Mouse (Mus musculus) lung, embryonic 14.5 days (tissue): ENCODE measurements around the gene Cdyl2. TPM values are rescaled to one million over a fixed set of nuclear protein-coding genes. Genes with fewer than 3 reads are reported as not detected.

Source experiments
- ATAC-seq: fragments of 200-750 bp; cut with Nextera tagmentation; 2 replicates; pipeline ENCODE4 v1.8.0; 2017; ENCODE audit warnings: mild to moderate bottlenecking, moderate TSS enrichment, moderate library complexity; ENCODE audit not compliant: insufficient read depth
- DNase-seq: peaks from one replicate; pipeline ENCODE4 v3.0.0-alpha.2; 2015
- H3K27ac ChIP-seq: fragments of 300-500 bp; sonication (generic); 2 replicates; pipeline ENCODE4 v1.5.1; 2014; ENCODE audit warnings: low read depth, mild to moderate bottlenecking, moderate library complexity
- H3K27me3 ChIP-seq: fragments of 300-500 bp; sonication (generic); 2 replicates; pipeline ENCODE4 v1.6.1; 2014; ENCODE audit warnings: low read length, control low read depth; ENCODE audit not compliant: insufficient read depth
- H3K36me3 ChIP-seq: fragments of 300-500 bp; sonication (generic); 2 replicates; pipeline ENCODE4 v1.6.1; 2014; ENCODE audit warnings: control low read depth; ENCODE audit not compliant: insufficient read depth
- H3K4me1 ChIP-seq: fragments of 300-500 bp; sonication (generic); 2 replicates; pipeline ENCODE4 v1.6.1; 2014; ENCODE audit warnings: antibody characterized with exemption, control low read depth; ENCODE audit not compliant: insufficient read depth
- H3K4me2 ChIP-seq: fragments of 300-500 bp; sonication (generic); 2 replicates; pipeline ENCODE4 v1.6.1; 2014; ENCODE audit warnings: mild to moderate bottlenecking
- H3K4me3 ChIP-seq: fragments of 300-500 bp; sonication (generic); 2 replicates; pipeline ENCODE4 v1.5.1; 2014; ENCODE audit warnings: low read depth, low read length
- H3K9ac ChIP-seq: fragments of 300-500 bp; sonication (generic); 2 replicates; pipeline ENCODE4 v1.6.1; 2014
- H3K9me3 ChIP-seq: fragments of 300-500 bp; sonication (generic); 2 replicates; pipeline ENCODE4 v1.6.1; 2016; ENCODE audit warnings: low read depth, low read length, control low read depth
- CTCF ChIP-seq: IDR thresholded peaks from 2 replicates; pipeline ENCODE4 v1.5.1; 2016; ENCODE audit warnings: antibody characterized with exemption, low read depth
- WGBS: fragments of 180-500 bp; shearing (Covaris S2); extraction: QIAGEN DNeasy Blood & Tissue Kit; methylation state at CpG from one replicate; pipeline ENCODE4 v1.1.7; 2014; 5-methylcytosine and 5-hydroxymethylcytosine counted together
- polyA plus RNA-seq: library from polyadenylated mRNA; unstranded; fragments of >200 nt; fragmentation: Nextera tagmentation; extraction: Ambion mirVana; gene quantifications from 2 replicates; pipeline ENCODE4 v1.2.1, GENCODE M21; 2014

Gene Cdyl2
- polyA plus RNA-seq, 1 experiment from 2014 or later = 8.7 TPM

DNA sequence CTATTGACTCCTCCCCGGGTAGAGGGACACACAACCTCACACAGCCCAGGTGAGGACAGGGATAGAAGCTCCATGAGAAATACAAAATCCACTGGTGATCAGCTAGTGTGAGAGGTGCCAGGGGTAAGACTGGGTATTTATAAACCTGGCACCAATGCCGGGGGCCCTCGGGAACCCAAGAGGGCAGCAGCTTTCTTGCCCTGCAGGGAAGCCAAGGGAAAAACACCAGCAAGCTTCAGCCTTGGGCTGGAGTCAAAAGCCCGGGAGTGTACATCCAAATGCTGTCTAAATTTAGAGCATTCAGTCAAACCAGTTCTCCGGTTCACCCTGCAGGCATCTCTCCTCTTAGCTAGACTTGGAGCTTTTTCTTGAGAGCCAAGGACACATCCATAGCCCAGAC is 189.9 kb downstream of the Cdyl2 start:
- H3K4me2 ChIP-seq = no peak overlapping the region
- H3K36me3 ChIP-seq = no peaks in the 10 kb centered on the region
- 83% methylated on average over 5 of the region's 5 CpGs for WGBS
- H3K9me3 ChIP-seq = no peaks in the 10 kb centered on the region
- no peak for TF ChIP-seq CTCF
- H3K9ac ChIP-seq = no peak overlapping the region
- ATAC-seq = no peak
- no peak overlapping the region for H3K4me3 ChIP-seq
- no peak for DNase-seq
- H3K27me3 ChIP-seq = no peaks in the 10 kb centered on the region
- no peak overlapping the region for H3K27ac ChIP-seq
- no peaks in the 10 kb centered on the region for H3K4me1 ChIP-seq

- no peak overlapping the region for H3K4me2 ChIP-seq
- DNase-seq (no peak), ATAC-seq (no peak)
- no peaks in the 10 kb centered on the region for H3K9me3 ChIP-seq
- H3K4me1 ChIP-seq = no peaks in the 10 kb centered on the region
- no peaks in the 10 kb centered on the region for H3K36me3 ChIP-seq
- no peak overlapping the region for H3K9ac ChIP-seq
- H3K27ac ChIP-seq = no peak overlapping the region
- 75% methylated on average over 1 of the region's 1 CpGs for WGBS
- no peak for TF ChIP-seq CTCF
- H3K4me3 ChIP-seq = no peak overlapping the region
- no peaks in the 10 kb centered on the region for H3K27me3 ChIP-seq
Measured at GRCm38 (mm10) chr8:116540136-116540535, 192.7 kb downstream of the Cdyl2 start.

- Histone ChIP-seq H3K4me1 (no peaks in the 10 kb centered on the region), H3K4me3 (no peak overlapping the region), H3K27me3 (no peaks in the 10 kb centered on the region), H3K9me3 (no peaks in the 10 kb centered on the region), H3K4me2 (no peak overlapping the region), H3K36me3 (no peaks in the 10 kb centered on the region), H3K9ac (no peak overlapping the region), H3K27ac (no peak overlapping the region)
- no peak for ATAC-seq
- DNase-seq = no peak
- 23% methylated on average over 7 of the region's 7 CpGs for WGBS
- TF ChIP-seq CTCF = no peak
Measured at GRCm38 (mm10) chr8:116538763-116539162, 194.0 kb downstream of the Cdyl2 start.

DNA sequence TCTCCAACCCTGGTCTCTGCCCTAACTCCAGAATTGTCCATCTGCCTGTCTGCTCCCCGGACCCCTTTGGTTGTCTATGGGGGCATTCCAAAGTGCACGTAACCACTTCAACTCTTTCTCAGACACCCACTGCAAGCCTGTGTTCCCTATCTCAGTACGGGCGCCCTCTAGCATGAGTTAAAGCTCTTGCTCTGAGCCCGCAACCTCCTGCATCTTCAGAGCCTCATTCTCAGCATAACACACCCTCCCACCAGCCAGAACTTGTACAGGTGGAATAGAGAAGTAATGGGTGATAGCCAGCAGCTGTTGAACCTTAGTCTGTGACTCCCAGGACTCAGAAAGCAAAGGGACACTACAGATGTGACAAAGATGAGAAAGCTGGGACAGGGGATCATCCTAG is 196.0 kb downstream of the Cdyl2 start:
- no peak overlapping the region for H3K4me3 ChIP-seq
- H3K36me3 ChIP-seq = no peaks in the 10 kb centered on the region
- H3K4me1 ChIP-seq = no peaks in the 10 kb centered on the region
- no peak overlapping the region for H3K4me2 ChIP-seq
- no peaks in the 10 kb centered on the region for H3K27me3 ChIP-seq
- WGBS = 78% methylated on average over 5 of the region's 5 CpGs
- no peak for TF ChIP-seq CTCF
- no peak for ATAC-seq
- H3K27ac ChIP-seq = no peak overlapping the region
- DNase-seq = no peak
- no peak overlapping the region for H3K9ac ChIP-seq
- H3K9me3 ChIP-seq = no peaks in the 10 kb centered on the region

DNA sequence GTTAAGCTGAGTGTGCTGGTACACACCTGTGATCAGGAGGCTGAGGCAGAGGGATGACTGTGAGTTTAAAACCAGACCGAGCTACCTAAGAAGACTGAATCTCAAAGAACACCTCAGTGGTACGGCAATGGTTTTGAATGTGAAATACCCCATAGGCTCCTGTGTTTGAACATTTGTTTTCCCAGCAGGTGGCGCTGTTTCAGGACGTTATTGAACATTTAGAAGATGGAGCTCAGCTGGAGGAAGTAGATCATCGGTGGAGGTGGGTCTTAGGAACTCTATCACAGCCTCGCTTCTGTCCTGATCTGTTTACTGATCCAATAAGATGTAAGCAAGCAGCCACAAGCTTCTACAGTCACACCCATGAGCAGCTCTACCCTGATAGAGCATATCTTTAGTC is 199.7 kb downstream of the Cdyl2 start:
- TF ChIP-seq CTCF = peak; percentile 27; the same call in 1 of the 2 replicates
- no peaks in the 10 kb centered on the region for H3K4me1 ChIP-seq
- no peak overlapping the region for H3K27ac ChIP-seq
- H3K9me3 ChIP-seq = no peaks in the 10 kb centered on the region
- no peak for ATAC-seq
- no peak for DNase-seq
- no peak overlapping the region for H3K9ac ChIP-seq
- H3K4me3 ChIP-seq = no peak overlapping the region
- no peaks in the 10 kb centered on the region for H3K27me3 ChIP-seq
- H3K4me2 ChIP-seq = no peak overlapping the region
- no peaks in the 10 kb centered on the region for H3K36me3 ChIP-seq
- 74% methylated on average over 6 of the region's 6 CpGs for WGBS

DNA sequence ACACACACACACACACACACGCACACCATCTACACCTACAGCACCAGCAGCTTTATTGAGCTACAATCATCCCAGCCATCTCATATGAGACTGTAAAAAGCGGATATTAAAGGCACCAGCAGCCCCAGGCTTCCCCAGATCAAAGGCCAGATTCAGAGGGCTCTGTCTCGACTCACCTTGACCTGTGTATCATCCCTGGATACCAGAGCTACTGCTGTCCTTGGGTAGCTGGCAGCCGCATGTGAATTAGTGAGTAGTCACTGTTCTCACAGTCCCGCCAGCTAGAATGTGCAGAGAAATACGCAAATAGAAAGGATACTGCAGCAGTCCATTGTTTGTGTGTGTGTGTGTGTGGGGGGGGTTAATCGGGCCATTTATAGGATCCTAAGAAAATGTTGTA is 204.1 kb downstream of the Cdyl2 start:
- no peak overlapping the region for H3K27ac ChIP-seq
- 74% methylated on average over 7 of the region's 7 CpGs for WGBS
- no peak for TF ChIP-seq CTCF
- H3K36me3 ChIP-seq = no peaks in the 10 kb centered on the region
- H3K9ac ChIP-seq = no peak overlapping the region
- H3K27me3 ChIP-seq = no peaks in the 10 kb centered on the region
- H3K4me1 ChIP-seq = no peaks in the 10 kb centered on the region
- no peak for ATAC-seq
- no peak overlapping the region for H3K4me3 ChIP-seq
- no peak overlapping the region for H3K4me2 ChIP-seq
- H3K9me3 ChIP-seq = no peaks in the 10 kb centered on the region
- DNase-seq = no peak

DNA sequence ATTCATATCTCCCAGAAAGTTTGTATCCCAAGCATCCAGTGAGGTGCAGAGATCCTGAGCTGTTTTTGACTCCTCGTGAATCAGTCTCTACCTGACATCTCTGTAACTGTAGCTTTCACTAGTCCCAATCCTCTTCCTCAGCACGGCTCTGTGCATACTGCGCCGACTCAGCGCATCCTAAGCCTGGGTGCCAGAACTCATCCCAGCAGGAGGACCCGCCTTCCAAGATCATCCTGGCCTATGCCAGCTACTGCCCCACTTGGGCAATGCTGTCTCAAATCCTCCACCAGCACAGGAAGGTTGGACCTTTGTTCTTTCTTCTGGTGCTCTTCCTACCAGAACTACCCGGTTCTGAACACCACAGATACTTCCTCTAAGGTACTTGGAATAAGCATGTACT is 207.9 kb downstream of the Cdyl2 start:
- no peak overlapping the region for H3K4me3 ChIP-seq
- WGBS = 82% methylated on average over 7 of the region's 7 CpGs
- ATAC-seq = no peak
- no peak for TF ChIP-seq CTCF
- no peak overlapping the region for H3K9ac ChIP-seq
- H3K27ac ChIP-seq = no peak overlapping the region
- H3K4me2 ChIP-seq = no peak overlapping the region
- H3K36me3 ChIP-seq = no peaks in the 10 kb centered on the region
- DNase-seq = no peak
- H3K9me3 ChIP-seq = no peaks in the 10 kb centered on the region
- H3K27me3 ChIP-seq = no peaks in the 10 kb centered on the region
- no peaks in the 10 kb centered on the region for H3K4me1 ChIP-seq

Other genes starting within 250 kb of the Cdyl2 start
- 1.3 and 2.2 TPM in 2 replicates for gene Dynlrb2, start 228.0 kb downstream of the Cdyl2 start, polyA plus RNA-seq
- 88.2 and 92.6 TPM in 2 replicates for gene Cmc2, start 188.5 kb upstream of the Cdyl2 start, polyA plus RNA-seq
- 53.9 and 58.9 TPM in 2 replicates for gene Cenpn, start 188.7 kb upstream of the Cdyl2 start, polyA plus RNA-seq
- 15.4 and 15.8 TPM in 2 replicates for gene Atmin, start 210.4 kb upstream of the Cdyl2 start, polyA plus RNA-seq
- gene 1700030J22Rik, start 246.0 kb upstream of the Cdyl2 start, polyA plus RNA-seq = 1.8 and 1.9 TPM in 2 replicates